Mouse (Mus musculus): ENCODE measurements at regions not wholly inside any gene's neighbourhood (a gene's known extent, or its start where the extent isn't known, plus 50 kb on each side); places are given as distances from the start of the nearest gene placed in this dataset.

DNA sequence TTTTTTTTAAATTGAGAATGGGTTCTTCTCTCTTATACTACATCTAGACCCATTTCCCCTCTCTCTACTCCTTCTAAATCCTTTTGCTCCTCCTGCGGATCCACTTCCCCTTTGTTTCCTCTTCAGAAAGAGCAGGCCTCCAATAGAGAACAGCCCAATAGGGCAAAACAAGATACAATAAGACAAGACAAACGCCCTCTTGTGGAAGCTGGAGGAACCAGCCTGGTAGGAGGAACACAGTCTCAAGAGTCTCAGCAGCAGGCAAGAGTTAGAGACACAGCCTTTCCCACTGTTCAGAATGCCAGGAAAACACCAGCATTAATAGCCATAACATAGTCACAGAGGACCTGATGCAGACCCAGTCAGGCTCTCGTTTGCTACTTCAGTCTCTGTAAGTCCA, 190.2 kb downstream of the Kif2b start:
- Histone ChIP-seq H3K9me3 (ENCODE audit: low read depth, low read length) (no peaks in the 10 kb centered on the region), H3K4me3 (ENCODE audit: low read depth, low read length) (no peak overlapping the region), H3K4me2 (no peak overlapping the region), H3K27me3 (ENCODE audit: insufficient read depth, low read length) (no peaks in the 10 kb centered on the region), H3K27ac (ENCODE audit: low read depth) (no peak overlapping the region), H3K4me1 (ENCODE audit: insufficient read depth) (no peaks in the 10 kb centered on the region), H3K36me3 (ENCODE audit: insufficient read depth) (no peaks in the 10 kb centered on the region), H3K9ac (no peak overlapping the region)
- no peak for TF ChIP-seq CTCF (IDR thresholded peaks at IDR 0.05; ENCODE audit: low read depth)
- DNase-seq (peak; percentile 4), ATAC-seq (ENCODE audit: insufficient read depth) (no peak)
- WGBS = 42% methylated on average over 3 of the region's 3 CpGs

DNA sequence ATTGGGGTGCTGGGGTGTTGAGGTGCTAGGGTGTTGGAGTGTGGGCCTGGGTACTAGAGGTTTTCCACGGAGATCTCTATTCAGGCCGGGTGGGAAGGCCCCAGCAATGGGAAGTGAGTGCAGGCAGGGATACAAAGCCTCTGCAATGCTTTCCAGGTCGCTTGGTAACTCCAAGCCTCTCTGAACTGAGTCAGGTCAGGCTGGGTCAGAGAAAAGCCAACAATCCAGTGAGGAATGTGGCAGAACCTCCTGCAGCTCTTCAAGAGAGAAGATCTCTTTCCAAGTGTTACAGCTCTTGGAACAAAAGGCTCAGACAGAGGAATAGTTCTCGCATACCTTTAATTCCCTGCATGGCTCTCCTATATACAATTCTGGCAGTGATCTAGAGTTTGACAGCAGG, 220.3 kb downstream of the Kif2b start:
- Histone ChIP-seq H3K9ac (no peak overlapping the region), H3K4me2 (no peak overlapping the region), H3K27ac (ENCODE audit: low read depth) (no peak overlapping the region), H3K4me1 (ENCODE audit: insufficient read depth) (no peaks in the 10 kb centered on the region), H3K27me3 (ENCODE audit: insufficient read depth, low read length) (no peaks in the 10 kb centered on the region), H3K36me3 (ENCODE audit: insufficient read depth) (no peaks in the 10 kb centered on the region), H3K4me3 (ENCODE audit: low read depth, low read length) (no peak overlapping the region), H3K9me3 (ENCODE audit: low read depth, low read length) (no peaks in the 10 kb centered on the region)
- ATAC-seq (ENCODE audit: insufficient read depth) = peak; percentile 73
- 12% methylated on average over 4 of the region's 4 CpGs for WGBS
- peak; percentile 40 for DNase-seq
- no peak for TF ChIP-seq CTCF (IDR thresholded peaks at IDR 0.05; ENCODE audit: low read depth)

DNA sequence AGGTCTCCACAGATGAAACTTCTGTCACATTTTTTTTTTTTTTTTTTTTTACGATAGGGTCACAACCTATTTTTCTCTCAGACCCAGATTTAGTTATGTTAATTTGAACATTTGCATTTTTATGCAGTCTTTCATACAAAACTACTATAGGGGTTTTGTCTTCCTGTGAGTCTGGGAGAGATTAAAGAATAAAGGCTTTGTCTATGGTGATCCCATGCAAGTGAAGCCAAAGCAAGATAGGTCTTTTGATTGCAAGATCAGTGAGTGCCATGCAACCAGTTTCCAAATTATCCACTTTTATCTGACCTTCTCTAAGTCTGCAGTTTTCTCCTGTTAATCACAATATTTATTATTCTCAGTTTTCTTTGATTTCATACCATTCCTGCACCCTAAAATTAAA, 234.7 kb downstream of the Kif2b start:
- no peak overlapping the region for H3K9ac ChIP-seq
- H3K4me2 ChIP-seq = no peak overlapping the region
- no peaks in the 10 kb centered on the region for H3K36me3 ChIP-seq (ENCODE audit: insufficient read depth)
- H3K27ac ChIP-seq (ENCODE audit: low read depth) = no peak overlapping the region
- ATAC-seq (ENCODE audit: insufficient read depth) (no peak), DNase-seq (no peak)
- no peak overlapping the region for H3K4me3 ChIP-seq (ENCODE audit: low read depth, low read length)
- no peaks in the 10 kb centered on the region for H3K9me3 ChIP-seq (ENCODE audit: low read depth, low read length)
- no peaks in the 10 kb centered on the region for H3K4me1 ChIP-seq (ENCODE audit: insufficient read depth)
- no peak for TF ChIP-seq CTCF (IDR thresholded peaks at IDR 0.05; ENCODE audit: low read depth)
- WGBS = 75% methylated on average over 1 of the region's 1 CpGs
- H3K27me3 ChIP-seq (ENCODE audit: insufficient read depth, low read length) = no peaks in the 10 kb centered on the region

DNA sequence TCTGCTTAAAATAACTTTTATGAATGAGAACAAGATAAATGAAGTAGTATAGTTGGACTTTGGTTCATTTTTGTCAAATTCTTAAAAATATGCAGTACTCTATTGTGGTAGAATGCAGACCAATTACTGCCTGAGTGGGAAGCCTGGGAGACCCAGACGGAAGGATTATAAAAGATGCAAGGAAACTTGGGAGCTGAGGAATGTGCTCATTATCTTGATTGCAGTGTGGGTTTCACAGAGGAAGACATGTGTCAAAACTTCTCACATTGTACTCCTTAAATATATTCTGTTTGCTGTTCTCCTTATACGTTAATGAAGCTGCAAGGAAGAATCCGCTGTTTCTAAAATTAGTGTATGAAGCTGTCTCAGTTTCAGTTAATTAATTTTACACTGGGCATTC, 244.3 kb downstream of the Kif2b start:
- TF ChIP-seq CTCF (IDR thresholded peaks at IDR 0.05; ENCODE audit: low read depth) = no peak
- H3K27me3 ChIP-seq (ENCODE audit: insufficient read depth, low read length) = no peaks in the 10 kb centered on the region
- no peak for DNase-seq
- H3K9me3 ChIP-seq (ENCODE audit: low read depth, low read length) = no peaks in the 10 kb centered on the region
- H3K4me3 ChIP-seq (ENCODE audit: low read depth, low read length) = no peak overlapping the region
- H3K4me2 ChIP-seq = no peak overlapping the region
- no peak overlapping the region for H3K27ac ChIP-seq (ENCODE audit: low read depth)
- no peak for ATAC-seq (ENCODE audit: insufficient read depth)
- 71% methylated on average over 3 of the region's 3 CpGs for WGBS
- no peaks in the 10 kb centered on the region for H3K4me1 ChIP-seq (ENCODE audit: insufficient read depth)
- no peak overlapping the region for H3K9ac ChIP-seq
- no peaks in the 10 kb centered on the region for H3K36me3 ChIP-seq (ENCODE audit: insufficient read depth)

DNA sequence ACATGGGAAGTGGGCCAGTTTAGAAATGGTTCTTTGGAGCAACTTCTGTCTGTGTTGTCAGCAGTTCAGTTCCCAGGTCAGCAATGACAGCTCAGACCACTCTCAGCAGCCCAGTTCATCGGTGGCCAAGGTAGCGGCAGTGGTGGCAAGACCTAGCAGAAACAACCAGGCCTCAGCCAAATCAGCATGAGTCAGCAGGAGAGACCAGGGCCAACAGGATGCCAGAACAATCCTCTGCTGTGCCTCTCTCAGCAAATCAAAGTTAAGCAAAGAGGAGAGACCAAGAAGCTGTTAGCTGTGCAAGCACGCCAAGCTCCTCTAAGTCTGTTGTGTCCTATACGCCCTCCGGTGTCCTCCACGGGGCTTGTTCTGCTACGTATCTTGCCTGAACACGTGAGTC, 249.8 kb downstream of the Kif2b start:
- 82% methylated on average over 8 of the region's 8 CpGs for WGBS
- Histone ChIP-seq H3K36me3 (ENCODE audit: insufficient read depth) (no peaks in the 10 kb centered on the region), H3K9me3 (ENCODE audit: low read depth, low read length) (no peaks in the 10 kb centered on the region), H3K9ac (no peak overlapping the region), H3K27ac (ENCODE audit: low read depth) (no peak overlapping the region), H3K27me3 (ENCODE audit: insufficient read depth, low read length) (no peaks in the 10 kb centered on the region), H3K4me2 (no peak overlapping the region), H3K4me3 (ENCODE audit: low read depth, low read length) (no peak overlapping the region), H3K4me1 (ENCODE audit: insufficient read depth) (no peaks in the 10 kb centered on the region)
- DNase-seq = no peak
- no peak for TF ChIP-seq CTCF (IDR thresholded peaks at IDR 0.05; ENCODE audit: low read depth)
- no peak for ATAC-seq (ENCODE audit: insufficient read depth)

DNA sequence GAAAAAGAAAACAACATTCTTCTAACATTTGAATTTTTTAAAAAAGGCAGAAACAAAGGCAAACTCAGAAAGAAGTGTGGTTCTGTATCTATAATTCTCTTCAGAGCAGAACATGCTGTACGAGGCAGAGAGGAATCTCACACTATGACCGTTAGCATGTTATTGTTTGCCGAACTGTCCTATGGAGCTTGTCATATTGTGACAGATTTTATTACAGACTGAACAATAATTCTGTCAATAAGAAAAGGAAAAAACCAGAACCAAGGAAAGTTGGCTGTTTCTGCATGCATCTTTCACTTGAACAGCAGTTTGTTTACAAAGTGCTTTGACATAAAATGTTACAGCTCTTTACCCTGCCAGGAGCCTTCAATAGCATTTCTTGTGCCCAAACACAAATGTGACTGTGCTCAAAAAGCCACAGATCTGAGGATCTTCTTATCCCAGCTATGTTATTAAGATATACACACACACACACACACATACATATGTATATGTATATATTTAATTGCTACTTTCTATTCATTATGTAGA, 267.1 kb downstream of the Kif2b start:
- no peaks in the 10 kb centered on the region for H3K9me3 ChIP-seq (ENCODE audit: low read depth, low read length)
- no peaks in the 10 kb centered on the region for H3K36me3 ChIP-seq (ENCODE audit: insufficient read depth)
- no peak overlapping the region for H3K4me3 ChIP-seq (ENCODE audit: low read depth, low read length)
- no peak for TF ChIP-seq CTCF (IDR thresholded peaks at IDR 0.05; ENCODE audit: low read depth)
- H3K27ac ChIP-seq (ENCODE audit: low read depth) = no peak overlapping the region
- H3K4me2 ChIP-seq = no peak overlapping the region
- no peak for DNase-seq
- no peak for ATAC-seq (ENCODE audit: insufficient read depth)
- H3K9ac ChIP-seq = no peak overlapping the region
- no peaks in the 10 kb centered on the region for H3K27me3 ChIP-seq (ENCODE audit: insufficient read depth, low read length)
- WGBS = 45% methylated on average over 3 of the region's 3 CpGs
- H3K4me1 ChIP-seq (ENCODE audit: insufficient read depth) = no peaks in the 10 kb centered on the region

DNA sequence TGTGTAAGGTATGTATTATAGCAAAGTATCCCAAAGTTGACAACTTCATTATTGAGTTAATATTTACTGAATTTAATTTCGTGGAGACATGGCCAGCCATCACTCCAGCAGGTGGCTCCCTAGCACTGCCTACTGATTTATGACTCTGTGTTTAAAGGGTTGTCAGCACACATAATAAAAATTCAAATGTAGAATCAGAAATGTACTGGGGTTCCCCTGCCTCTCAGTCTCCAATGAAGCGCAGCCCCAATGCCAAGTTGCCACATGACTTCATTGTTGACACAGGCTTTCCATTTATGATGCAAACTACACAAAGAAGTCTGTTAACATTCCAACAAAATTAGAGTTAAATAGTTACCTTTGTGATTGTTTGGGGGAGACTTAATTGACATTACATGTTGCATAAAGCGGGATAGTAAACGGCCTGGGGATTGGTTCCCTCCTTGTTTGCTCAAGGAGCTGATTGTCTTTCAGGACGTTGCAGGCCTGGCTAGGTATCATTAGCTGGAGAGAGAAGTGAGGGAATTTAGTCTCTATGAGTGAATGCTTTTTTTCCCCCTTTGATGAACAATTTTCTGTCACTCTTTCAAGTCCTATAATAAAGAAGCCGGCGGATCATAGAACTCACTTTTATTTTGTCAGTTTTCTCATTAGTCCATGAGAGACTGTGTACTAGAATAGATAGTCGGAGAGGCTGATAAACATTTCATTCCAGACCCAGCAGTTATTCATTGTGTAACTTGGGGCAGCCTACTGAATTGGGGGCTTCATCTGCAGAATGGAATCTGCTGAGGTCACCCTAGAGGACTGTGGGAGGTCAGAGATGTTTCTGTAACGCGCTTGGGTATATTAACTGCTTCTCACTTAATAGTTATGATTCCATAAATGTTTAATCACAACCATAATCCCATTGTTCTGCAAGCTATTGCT, 287.9 kb downstream of the Kif2b start:
- Histone ChIP-seq H3K27me3 (ENCODE audit: insufficient read depth, low read length) (no peaks in the 10 kb centered on the region), H3K4me3 (ENCODE audit: low read depth, low read length) (no peak overlapping the region), H3K4me1 (ENCODE audit: insufficient read depth) (0 out of 2 replicates have a peak, but pooled peaks cover 2% of the 10 kb centered on the region), H3K9ac (no peak overlapping the region), H3K4me2 (no peak overlapping the region), H3K27ac (ENCODE audit: low read depth) (no peak overlapping the region), H3K36me3 (ENCODE audit: insufficient read depth) (no peaks in the 10 kb centered on the region), H3K9me3 (ENCODE audit: low read depth, low read length) (no peaks in the 10 kb centered on the region)
- peak; percentile 62 for DNase-seq
- WGBS = 50% methylated on average over 10 of the region's 10 CpGs
- peak; percentile 41; the same call in 1 of the 2 replicates for ATAC-seq (ENCODE audit: insufficient read depth)
- peak; percentile 61 for TF ChIP-seq CTCF (IDR thresholded peaks at IDR 0.05; ENCODE audit: low read depth)

All from lung, embryonic 14.5 days (tissue).